Mouse (Mus musculus) hindbrain, embryonic 10.5 days (tissue): ENCODE measurements around the gene Rdh11. TPM values are rescaled to one million over a fixed set of nuclear protein-coding genes. Genes with fewer than 3 reads are reported as not detected.

Experiments
- DNase-seq: peaks from one replicate; pipeline ENCODE4 v3.0.0-alpha.2; 2017; ENCODE audit warnings: low spot score
- H3K27ac ChIP-seq: fragments of 300-500 bp; sonication (generic); 2 replicates; pipeline ENCODE4 v1.5.1; 2016; ENCODE audit warnings: mild to moderate bottlenecking, moderate library complexity
- H3K27me3 ChIP-seq: fragments of 300-500 bp; sonication (generic); 2 replicates; pipeline ENCODE4 v1.6.1; 2016; ENCODE audit warnings: mild to moderate bottlenecking; ENCODE audit not compliant: poor library complexity, insufficient read depth, severe bottlenecking
- H3K36me3 ChIP-seq: fragments of 300-500 bp; sonication (generic); 2 replicates; pipeline ENCODE4 v1.6.1; 2016; ENCODE audit warnings: mild to moderate bottlenecking, moderate library complexity
- H3K4me1 ChIP-seq: fragments of 300-500 bp; sonication (generic); replicated peaks from 2 replicates; pipeline ENCODE4 v1.6.1; 2016; ENCODE audit warnings: mild to moderate bottlenecking
- H3K4me3 ChIP-seq: fragments of 300-500 bp; sonication (generic); 2 replicates; pipeline ENCODE4 v1.5.1; 2016; ENCODE audit warnings: mild to moderate bottlenecking, moderate library complexity
- H3K9me3 ChIP-seq: fragments of 300-500 bp; sonication (generic); 2 replicates; pipeline ENCODE4 v1.6.1; 2016; ENCODE audit warnings: mild to moderate bottlenecking, moderate library complexity
- WGBS: fragments of 180-500 bp; shearing (Covaris S2); methylation state at CpG from one replicate; pipeline ENCODE4 v1.1.7; 2016; 5-methylcytosine and 5-hydroxymethylcytosine counted together
- polyA plus RNA-seq: library from polyadenylated mRNA; unstranded; fragments of >200 nt; fragmentation: Nextera tagmentation; extraction: Ambion mirVana; gene quantifications from 2 replicates; pipeline ENCODE4 v1.2.1, GENCODE M21; 2016

The Rdh11 gene
- polyA plus RNA-seq, 1 experiment from 2014 or later, result 25.6 TPM

DNA sequence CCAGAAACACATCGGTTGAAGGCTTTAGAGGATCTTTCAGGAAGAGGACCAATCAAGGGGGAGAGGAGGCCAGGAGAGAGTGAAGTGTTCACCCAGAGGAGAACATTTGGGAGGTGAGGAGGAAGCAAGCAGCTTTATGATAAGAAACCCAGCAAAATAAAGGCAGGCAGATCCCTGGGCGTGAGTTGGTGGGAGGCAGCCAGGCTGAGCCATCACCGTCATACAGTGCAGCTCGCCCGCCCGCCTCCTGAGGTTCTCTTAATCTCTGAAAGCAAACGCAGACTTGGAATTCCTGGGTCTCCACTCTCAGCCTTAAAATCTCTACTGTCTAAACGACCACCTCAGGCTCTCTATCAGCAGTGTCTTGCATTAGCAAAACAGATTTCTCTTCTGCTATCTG lies 57.4 kb downstream of the Rdh11 start:
- no peaks in the 10 kb centered on the region for H3K9me3 ChIP-seq
- no peak overlapping the region for H3K27ac ChIP-seq
- peaks cover 40% of the 10 kb centered on the region for H3K27me3 ChIP-seq
- peaks cover 18% of the 10 kb centered on the region for H3K4me1 ChIP-seq
- H3K36me3 ChIP-seq, result no peaks in the 10 kb centered on the region
- H3K4me3 ChIP-seq, result no peak overlapping the region
- 46% methylated on average over 8 of the region's 8 CpGs for WGBS
- DNase-seq, result no peak

DNA sequence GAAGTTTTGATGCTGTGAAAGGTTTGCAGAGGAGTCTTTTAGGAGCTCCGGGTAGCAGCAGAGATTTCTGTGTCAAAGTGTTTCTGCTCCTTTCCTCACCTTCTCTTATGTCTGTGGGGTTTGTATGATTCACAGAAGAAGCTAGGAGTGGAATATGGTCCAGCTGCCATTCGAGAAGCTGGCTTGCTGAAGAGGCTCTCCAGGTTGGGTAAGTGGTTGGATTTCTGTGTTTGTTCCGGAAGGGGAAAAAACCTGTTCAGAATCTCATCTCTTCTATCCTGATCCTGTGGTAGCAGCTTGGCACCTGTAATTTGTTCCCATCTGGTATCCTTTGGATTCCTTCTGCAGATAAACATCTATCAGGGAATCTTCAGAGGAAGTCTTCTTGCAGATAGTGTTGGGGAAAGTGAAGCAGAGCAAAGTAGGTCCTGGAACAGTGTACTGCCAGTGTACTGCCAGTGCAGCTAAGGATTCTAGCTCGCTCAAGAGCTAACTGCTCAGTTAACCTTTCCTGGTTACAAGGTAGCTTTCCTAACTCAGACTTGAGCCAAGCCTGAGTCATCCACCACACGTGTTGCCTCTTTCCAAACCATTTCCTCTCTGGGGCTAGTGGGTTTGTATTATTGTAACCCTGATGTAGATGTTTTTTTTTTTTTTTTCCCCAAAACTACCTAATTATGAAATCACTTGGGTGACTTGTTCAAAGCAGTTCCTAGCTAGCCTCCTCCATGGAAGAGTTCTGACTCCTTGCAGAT lies 60.2 kb downstream of the Rdh11 start:
- Histone ChIP-seq H3K9me3 (no peaks in the 10 kb centered on the region), H3K27me3 (peaks cover 44% of the 10 kb centered on the region), H3K4me3 (peak overlapping the region; percentile 62), H3K36me3 (no peaks in the 10 kb centered on the region), H3K4me1 (peaks cover 18% of the 10 kb centered on the region), H3K27ac (no peak overlapping the region)
- no peak for DNase-seq
- WGBS, result 31% methylated on average over 5 of the region's 5 CpGs

- peak overlapping the region; percentile 62 for H3K4me3 ChIP-seq
- no peaks in the 10 kb centered on the region for H3K36me3 ChIP-seq
- H3K27ac ChIP-seq, result peak overlapping the region; percentile 45; the same call in 1 of the 2 replicates
- DNase-seq, result peak; percentile 24
- H3K4me1 ChIP-seq, result peaks cover 18% of the 10 kb centered on the region
- under 1% methylated on average over 22 of the region's 22 CpGs for WGBS
- H3K9me3 ChIP-seq, result no peaks in the 10 kb centered on the region
- H3K27me3 ChIP-seq, result peaks cover 44% of the 10 kb centered on the region
Observed at GRCm38 (mm10) chr12:79131178-79131675, 60.9 kb downstream of the Rdh11 start.

DNA sequence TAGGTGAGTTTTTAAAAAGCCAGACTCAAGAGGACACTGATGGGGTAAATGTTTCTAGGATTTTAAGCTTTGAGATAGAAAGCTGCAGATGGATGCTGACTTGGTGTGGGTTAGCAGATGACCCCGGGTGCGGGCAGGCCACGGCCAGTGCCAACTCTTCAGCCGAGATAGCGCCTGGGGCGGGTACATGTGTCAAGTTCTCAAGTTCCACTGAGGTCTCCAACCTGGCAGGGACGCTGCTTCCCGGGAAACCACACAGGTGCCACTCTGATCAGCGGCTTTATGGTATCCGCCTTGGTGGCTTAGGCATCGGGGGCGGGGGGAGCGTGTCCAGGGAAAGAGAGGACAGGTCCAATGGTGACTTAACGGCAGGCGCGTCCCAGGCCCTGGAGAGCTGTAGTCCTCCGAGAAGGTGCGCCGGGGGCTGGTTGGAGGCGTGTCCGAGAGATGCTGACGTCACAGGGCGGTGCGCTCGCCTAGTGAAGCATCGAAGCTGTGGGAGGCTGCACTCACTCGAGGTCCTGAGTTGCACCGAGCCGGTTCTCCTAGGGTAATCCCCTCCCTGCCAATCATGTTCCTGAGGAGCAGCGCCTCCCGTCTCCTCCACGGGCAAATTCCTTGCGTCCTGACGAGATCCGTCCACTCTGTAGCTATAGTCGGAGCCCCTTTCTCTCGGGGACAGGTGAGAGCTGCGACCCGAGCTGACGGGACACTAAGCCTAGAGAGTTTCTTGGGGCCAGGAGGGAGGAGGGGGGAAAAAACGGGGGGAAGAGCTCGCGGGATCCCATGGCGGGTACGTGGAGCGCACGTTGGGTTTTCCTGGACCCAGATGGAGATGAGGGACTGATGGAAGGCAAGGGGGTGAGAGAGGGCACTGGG lies 61.6 kb downstream of the Rdh11 start, which contains the start of gene Arg2:
TSS of gene Arg2 (plus strand) at position 479 of the 879 bp plus-strand sequence.
- Histone ChIP-seq H3K36me3 (no peaks in the 10 kb centered on the region), H3K4me3 (peak within 1 kb of the TSS; percentile 62), H3K9me3 (no peaks in the 10 kb centered on the region), H3K4me1 (peaks cover 18% of the 10 kb centered on the region), H3K27me3 (peaks cover 44% of the 10 kb centered on the region), H3K27ac (peak within 1 kb of the TSS; percentile 45; the same call in 1 of the 2 replicates)
- peak; percentile 73 for DNase-seq
- under 1% methylated on average over 47 of the region's 47 CpGs for WGBS

Other genes starting within 250 kb of the Rdh11 start
- gene Tmem229b, start 184.7 kb downstream of the Rdh11 start, polyA plus RNA-seq, result 4.5 and 7.3 TPM in 2 replicates
- 6.7 TPM in 2 replicates for gene Plekhh1, start 163.1 kb downstream of the Rdh11 start, polyA plus RNA-seq
- gene Pigh, start 102.6 kb downstream of the Rdh11 start, polyA plus RNA-seq, result 28.6 and 32.4 TPM in 2 replicates
- gene Arg2, start 61.5 kb downstream of the Rdh11 start, polyA plus RNA-seq, result 4.4 TPM in 2 replicates
- 105 and 109 TPM in 2 replicates for gene Vti1b, start 19.6 kb downstream of the Rdh11 start, polyA plus RNA-seq
- gene Rdh12, start 16.6 kb upstream of the Rdh11 start, polyA plus RNA-seq, result 1.6 TPM in 2 replicates
- gene Zfyve26, start 104.0 kb upstream of the Rdh11 start, polyA plus RNA-seq, result 11.8 and 15.9 TPM in 2 replicates
- 6.6 and 7.9 TPM in 2 replicates for gene Rad51b, start 105.0 kb upstream of the Rdh11 start, polyA plus RNA-seq